Mouse (Mus musculus): Measurements from ENCODE around the gene Ccdc103. TPM values are rescaled to one million over a fixed set of nuclear protein-coding genes. Genes with fewer than 3 reads are reported as not detected.

The Ccdc103 gene
- total RNA-seq, 2 experiments from 2014 or later, result not detected

DNA sequence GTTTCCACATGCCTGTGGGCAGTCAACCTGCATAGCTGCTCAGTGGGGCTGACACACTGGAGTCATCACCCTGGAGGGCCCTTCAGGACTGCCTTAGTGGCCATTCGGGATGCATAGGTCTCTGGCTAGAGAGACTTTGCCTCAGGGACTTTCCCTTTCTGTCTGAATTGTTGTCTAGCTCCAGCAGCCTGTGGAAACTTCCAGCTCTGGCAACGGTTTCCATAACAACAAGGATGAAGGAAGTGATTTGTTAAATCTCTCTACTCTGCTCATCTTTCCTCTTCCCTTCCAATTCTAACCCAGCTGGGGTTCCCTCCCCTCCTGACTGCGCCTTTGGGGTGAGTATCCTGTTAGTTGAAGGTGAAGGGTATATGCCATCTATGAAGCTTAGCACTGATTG, 7.1 kb downstream of the Ccdc103 start:
- no peak for ATAC-seq (ENCODE audit: poor library complexity, severe bottlenecking)

DNA sequence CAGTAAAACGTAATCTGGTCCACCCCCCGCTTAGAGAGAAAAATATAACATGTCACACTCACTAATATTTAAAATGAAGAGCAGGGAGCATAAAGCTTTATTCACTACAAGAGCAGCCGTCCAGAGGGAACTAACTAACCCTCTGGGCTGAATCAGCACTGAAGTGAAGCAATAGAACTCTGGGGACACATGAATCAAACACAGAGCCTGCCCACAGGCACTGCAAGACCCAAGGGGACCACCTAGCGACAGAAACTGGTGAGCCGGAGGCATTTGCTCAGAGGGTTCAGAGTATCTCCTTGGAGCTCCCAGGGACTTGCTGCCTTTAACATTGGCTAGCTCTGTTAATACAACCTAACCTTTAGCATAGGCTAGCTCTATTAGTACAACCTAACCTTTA, 9.1 kb downstream of the Ccdc103 start:
- no peak for ATAC-seq (ENCODE audit: poor library complexity, severe bottlenecking)

DNA sequence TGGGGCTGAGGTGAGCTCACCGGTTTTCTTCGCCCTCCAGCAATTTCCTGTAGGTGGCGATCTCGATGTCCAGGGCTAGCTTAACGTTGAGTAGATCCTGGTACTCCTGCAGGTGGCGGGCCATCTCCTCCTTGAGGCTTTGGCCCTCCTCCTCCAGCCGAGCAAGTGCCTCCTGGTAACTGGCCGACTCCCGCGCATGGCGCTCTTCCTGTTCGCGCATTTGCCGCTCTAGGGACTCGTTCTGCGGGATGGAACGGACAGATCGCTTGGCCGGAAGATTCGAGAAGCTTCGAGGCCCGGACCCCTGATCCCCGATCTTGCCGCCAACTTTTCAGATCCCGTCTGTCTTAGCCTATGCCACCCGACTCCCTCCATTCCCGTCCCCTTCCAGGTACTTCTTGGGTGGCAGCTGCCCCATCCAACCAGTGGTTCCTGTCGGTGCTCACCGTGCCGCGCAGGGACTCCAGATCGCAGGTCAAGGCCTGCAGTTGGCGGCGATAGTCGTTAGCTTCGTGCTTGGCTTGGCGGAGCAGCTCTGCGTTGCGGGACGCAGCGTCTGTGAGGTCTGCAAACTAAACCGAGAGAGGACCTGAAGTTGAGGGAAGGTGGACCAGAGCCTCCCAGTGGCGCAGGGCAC, 12.1 kb downstream of the Ccdc103 start:
- ATAC-seq (ENCODE audit: poor library complexity, severe bottlenecking), result peak; percentile 92

DNA sequence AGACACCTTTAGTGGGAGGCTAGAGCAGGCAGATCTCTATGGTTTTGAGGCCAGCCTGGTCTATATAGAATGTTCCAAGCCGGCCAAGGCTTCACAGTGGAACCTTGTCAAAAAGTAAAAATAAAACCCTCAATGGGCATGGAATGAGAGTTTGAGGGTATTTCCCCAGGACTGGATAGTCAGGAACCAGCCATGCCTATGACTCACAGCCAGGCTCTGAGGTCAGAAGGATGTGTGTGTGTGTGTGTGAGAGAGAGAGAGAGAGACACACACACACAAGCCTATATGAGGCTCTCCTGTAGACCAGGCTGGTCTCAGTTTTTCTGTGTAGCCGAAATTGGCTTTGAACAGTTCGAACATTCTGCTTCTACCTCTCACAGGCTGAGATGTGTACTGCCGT, 13.7 kb downstream of the Ccdc103 start:
- ATAC-seq (ENCODE audit: poor library complexity, severe bottlenecking), result no peak

DNA sequence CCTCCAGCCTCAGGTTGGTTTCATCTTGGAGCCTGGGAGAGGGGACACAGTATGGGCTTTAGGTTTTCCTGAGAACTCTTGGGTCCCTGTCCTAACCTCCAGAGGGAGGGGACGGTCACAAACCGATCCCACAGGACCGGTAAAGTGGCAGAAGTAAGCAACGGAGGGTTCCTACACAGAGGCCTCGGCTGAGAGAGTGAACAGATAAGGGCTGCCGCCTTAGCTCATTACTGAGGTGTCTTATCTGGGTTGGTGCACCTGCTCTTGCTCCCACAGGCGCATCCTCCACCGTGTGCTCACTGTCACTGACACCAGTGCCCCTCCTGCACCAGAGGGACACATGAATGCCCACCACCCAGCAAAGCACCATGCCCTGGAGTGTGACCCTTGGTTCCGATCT, 14.8 kb downstream of the Ccdc103 start:
- no peak for ATAC-seq (ENCODE audit: poor library complexity, severe bottlenecking)

DNA sequence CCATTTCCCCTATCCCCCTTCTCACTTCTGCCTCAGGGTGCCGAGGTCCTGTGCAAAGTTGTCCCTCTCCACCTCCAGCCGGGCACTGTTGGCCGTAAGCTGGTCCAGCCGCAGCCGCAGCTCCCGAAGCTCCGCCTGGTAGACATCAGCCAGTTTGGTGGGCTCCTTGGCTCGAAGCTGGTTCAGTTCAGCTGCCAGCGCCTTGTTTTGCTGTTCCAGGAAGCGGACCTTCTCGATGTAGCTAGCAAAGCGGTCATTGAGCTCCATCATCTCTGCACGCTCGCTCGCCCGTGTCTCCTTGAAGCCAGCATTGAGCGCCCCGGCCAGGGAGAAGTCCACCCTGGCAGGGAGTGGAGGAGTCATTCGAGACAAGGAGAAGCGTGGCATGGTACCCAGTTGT, 15.6 kb downstream of the Ccdc103 start:
- no peak for ATAC-seq (ENCODE audit: poor library complexity, severe bottlenecking)

DNA sequence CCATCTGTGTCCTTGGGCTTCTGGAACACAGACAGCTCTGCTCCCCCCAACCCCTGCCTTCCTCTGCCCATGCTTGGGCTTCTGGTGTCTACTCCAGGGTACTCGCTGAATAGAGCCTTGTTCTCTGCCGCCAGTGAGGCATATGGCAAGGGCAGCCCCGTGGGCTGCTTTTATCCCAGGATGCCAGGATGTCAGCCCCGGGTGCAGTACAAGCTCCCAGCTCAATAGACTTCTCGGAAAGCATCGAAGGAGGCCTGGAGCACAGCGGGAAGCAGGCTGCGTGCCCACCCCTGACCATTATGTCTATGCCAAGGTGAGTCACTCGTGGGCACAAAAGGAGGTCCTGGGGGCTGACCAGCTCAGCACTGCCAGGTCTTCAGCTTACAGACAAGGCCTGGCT, 17.4 kb downstream of the Ccdc103 start:
- no peak for ATAC-seq (ENCODE audit: poor library complexity, severe bottlenecking)

DNA sequence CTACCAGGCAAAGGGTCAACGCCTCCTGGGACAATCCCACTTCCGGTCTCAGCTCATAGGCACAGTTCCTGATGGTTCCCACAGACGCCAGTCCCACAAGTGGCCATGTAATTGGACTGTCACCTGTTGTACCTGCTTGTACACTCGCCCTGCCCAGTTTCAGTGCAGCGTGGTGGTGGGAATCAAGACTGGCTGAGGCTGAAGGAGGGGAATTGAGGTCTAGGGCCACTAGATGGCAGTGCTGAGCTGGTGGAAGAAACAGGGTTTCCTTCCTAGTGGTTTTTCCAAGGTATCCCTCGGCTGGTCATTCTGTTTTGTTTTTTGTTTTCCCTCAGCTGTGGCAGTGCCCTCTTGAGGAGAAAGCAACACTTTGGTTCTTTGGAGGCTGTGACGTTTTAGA, 19.8 kb downstream of the Ccdc103 start, which contains the start of gene Gfap:
Gfap (minus strand) TSS at position 150 of the 400 bp plus-strand sequence.
- peak; percentile 82 for ATAC-seq (ENCODE audit: poor library complexity, severe bottlenecking)

DNA sequence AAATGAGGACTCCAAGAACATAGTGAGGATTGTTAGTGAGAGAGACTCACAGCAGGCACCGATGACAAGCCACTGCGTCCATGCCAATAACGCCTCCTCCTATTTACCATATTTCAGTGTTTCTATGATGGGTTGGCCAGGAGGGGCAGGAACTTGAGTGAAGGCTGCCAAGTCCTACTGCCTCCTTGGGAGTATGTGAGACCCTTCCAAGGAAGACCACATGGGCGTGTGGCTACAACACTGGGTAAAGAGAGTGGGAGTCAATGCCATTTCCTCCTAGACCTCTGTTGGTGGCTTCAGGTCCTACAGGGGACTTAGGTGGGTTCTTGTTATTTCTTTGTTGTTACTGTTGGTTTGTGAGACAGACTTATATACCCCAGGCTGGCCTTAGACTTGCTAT, 20.2 kb downstream of the Ccdc103 start:
- ATAC-seq (ENCODE audit: poor library complexity, severe bottlenecking), result 0 out of 2 replicates have a peak, but pooled peaks have one; percentile 5

DNA sequence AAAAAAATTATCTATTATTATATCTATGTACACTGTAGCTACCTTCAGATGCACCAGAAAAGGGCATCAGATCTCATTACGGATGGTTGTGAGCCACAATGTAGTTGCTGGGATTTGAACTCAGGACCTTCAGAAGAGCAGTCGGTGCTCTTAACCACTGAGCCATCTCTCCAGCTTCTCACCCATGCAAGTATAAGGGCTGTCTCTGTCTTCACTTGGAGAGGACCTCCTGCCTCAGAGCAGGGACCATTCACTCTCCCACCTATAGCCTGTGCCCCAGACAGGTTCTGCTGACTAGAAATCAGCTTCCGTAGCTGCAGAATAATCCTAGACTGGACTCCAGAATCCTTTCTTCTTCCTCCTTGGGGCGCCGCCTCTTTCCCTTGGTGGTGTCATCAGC, 21.1 kb downstream of the Ccdc103 start:
- ATAC-seq (ENCODE audit: poor library complexity, severe bottlenecking), result no peak

DNA sequence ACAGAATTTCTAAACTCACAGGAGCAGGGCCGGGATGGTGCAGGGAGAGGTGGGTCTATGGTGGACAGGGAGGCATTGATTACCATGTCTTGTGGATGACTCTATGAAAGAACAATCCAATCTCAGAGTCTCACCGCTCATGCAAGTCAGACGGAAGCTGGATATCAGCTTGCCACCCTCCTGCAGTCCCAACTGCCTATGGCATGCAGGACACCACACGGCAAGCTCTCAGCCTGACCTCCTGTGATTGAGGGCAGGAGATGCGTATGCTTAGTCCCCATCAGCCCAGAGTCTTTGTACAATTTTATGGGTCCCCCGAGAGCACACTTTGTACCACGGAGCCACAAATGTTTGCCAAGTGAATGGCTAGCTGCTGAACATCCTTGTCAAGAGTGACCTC, 22.6 kb downstream of the Ccdc103 start:
- ATAC-seq (ENCODE audit: poor library complexity, severe bottlenecking), result no peak

DNA sequence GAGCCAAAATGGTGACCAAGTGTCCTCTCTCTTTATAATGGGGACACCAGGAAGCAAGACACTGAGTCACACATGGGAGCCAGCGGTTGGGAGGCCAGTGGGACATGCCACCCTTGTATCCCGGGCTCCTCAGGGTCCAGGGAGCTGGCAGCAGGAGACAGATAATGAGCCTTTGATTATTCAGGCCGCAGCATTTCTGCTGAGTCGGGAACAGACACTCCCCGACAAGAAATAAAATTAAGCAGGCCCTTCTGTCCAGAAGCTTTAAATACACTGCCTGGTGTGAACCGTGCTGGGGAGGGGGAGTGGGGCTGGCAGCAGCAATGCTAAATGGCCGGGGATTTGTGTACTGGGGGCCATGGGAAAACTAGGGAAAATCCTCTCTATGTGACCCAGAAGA, 30.4 kb downstream of the Ccdc103 start:
- no peak for ATAC-seq (ENCODE audit: poor library complexity, severe bottlenecking)

DNA sequence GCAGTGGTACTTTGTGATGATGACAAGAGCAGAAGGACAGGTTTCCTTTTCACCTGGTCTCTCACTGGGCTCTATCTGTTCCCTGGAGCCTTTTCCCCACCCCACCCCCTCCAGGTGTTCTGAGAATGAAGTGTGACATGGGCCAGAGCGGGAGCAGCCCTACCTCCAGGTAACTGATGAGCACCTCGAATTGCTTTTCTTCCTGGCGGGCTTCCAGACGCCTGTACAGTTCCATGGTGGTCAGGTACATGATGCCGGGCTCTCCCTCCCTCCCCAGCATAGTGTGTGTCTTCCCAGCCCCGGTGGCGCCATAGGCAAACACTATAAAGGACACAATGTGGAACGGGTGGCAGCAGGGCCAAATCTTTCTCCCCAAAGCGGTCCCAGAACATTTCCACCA, 34.4 kb downstream of the Ccdc103 start:
- ATAC-seq (ENCODE audit: poor library complexity, severe bottlenecking), result no peak

DNA sequence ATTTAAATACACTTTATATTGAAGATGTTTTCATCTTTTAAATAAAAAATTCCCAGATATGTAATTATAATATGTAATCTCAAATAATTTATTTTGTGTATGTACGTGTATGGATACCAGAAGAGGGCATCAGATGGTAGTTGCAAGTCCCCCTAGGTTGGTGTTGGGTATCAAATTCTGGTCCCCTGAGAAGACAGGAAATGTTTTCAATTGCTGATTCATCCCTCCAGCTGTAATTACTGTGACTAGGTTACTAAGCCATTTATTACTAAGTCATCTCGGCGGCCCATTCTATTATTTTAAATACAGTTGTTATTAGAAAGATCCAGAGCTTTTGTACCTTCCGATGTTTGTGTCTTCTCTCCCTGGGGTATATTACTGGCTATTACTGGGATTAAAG, 37.1 kb downstream of the Ccdc103 start:
- no peak for ATAC-seq (ENCODE audit: poor library complexity, severe bottlenecking)

DNA sequence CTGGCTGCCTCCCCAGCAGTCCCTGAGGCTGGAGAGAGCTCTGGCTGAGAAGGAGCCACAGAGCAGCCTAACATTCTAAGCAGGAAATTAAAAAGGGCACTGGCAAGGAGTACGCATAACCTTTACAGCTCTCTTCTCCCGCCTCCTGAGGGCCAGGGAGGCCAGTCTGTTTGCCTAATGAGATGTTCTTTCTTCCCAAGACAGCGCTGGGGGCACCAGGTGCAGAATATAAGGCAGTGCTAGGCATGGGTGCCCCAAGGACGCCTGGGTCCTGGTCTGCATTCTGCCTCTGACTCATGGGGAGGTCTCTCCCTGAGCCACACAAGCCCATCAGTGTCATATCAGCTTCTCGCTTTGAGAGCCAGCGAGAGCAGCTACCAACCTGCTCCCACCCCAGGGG, 40.5 kb downstream of the Ccdc103 start:
- ATAC-seq (ENCODE audit: poor library complexity, severe bottlenecking), result no peak

DNA sequence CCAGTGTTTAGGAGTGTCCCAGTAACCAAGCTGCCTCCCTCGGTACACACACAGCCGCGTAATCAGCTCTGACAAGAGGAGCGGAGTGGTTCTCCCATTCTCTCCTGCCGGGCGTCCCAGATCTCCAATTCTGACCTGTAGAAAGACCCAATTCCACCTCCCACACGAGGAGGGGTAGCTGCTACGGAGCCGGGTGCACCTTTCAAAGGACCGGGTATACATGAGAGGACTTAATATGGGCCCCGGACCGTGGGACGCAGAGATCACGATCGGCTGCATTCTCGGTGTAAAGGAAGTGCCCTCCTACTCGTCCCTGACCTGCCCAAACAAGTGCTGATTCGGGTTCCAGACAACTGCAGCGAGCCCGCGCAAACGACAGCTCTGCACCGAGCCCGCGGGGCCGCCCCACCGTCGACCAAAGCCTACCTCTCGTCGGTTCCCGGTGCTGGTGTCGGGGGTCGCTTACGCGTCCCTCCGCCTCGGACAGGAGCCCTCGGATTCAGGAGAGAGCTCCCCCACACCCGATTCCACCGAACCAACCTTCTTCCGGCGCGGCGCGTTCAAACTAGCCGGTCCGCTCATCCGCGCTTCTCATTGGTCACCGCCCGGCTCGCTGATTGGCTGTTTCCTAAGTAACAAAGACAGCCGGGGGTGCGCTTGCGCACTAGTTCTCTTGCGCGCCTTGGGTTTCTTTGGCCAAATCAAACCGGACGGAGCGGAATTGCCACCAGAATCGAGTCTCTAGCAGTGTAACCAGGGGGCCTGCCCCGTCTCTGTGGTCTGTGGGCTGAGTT, 43.8 kb downstream of the Ccdc103 start, which contains the start of gene Kif18b:
Kif18b (minus strand) TSS at position 568 of the 794 bp plus-strand sequence.
- peak; percentile 98 for ATAC-seq (ENCODE audit: poor library complexity, severe bottlenecking)

DNA sequence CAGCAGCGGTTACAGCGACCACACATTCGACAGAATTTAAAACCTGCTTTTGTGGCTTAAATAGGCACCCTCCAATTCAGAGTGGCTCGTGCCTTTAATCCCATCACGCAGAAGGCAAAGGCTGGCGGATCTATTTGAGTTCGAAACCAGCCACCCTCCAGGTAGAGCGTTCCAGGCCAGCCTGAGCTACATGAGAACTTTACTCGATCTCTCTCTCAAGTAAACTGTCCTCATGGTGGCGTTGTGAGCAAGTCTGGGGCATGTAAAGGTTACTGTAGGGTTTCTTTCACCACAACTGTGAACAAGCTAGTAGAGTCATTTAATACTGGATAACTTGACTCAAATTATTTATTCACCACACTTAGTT, 44.3 kb downstream of the Ccdc103 start:
- peak; percentile 52 for ATAC-seq (ENCODE audit: poor library complexity, severe bottlenecking)

DNA sequence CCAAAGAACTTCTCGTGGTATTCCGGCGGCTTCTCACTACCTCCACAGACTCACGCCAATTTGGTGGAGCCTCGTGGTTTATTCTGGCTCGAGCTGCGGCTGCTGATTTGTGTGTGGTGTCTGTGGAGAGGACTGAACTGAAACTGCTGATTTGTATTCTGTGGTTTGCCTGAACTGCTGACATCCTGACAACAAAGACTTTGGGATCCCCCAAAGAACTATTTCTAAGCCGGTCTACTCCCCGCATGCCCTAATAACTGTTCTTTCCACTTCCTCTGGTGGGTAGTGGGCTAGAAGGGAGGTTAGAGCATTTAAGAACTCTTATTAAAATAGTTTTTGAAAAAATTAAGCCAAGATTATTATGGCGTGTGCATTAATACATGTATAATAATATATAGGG, 49.7 kb downstream of the Ccdc103 start:
- no peak for ATAC-seq (ENCODE audit: poor library complexity, severe bottlenecking)

Measured in megakaryocyte, adult 5-6 weeks (primary cell).